Mouse (Mus musculus) Muller cell, postnatal 12 days (primary cell): ENCODE measurements around the gene Slc5a12.
A peak's percentile ranks its signal among the peaks of the same experiment; 100 is the strongest.

Experiments
- DNase-seq: peaks from one replicate; pipeline ENCODE4 v3.0.0-alpha.2; 2015; ENCODE audit errors: inconsistent ontology term

The Slc5a12 gene

GRCm38 (mm10) chr2:110596932-110597331 is at the start of gene Slc5a12:
Gene Slc5a12, plus strand, starts transcription at chr2:110597298.
- no peak for DNase-seq

DNA sequence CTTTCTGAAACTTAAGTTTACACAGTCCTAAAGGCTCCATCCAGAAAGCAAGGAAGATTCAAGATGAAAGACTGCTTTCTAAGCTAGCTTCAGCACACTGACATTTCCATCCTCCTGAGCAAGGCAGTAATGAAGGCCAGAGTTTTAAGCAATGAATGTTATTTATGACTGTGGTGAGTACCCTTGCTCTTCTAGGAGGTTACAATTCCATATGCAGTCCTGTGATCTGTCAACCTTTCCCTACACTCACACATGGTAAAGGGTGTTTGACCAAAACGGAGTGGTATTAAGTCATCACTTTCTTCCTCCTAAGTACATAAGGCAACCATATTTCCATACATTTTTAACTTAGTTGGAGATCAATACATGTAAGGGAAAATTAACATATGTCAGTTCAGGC is 41.0 kb upstream of the Slc5a12 start:
- DNase-seq: no peak

DNA sequence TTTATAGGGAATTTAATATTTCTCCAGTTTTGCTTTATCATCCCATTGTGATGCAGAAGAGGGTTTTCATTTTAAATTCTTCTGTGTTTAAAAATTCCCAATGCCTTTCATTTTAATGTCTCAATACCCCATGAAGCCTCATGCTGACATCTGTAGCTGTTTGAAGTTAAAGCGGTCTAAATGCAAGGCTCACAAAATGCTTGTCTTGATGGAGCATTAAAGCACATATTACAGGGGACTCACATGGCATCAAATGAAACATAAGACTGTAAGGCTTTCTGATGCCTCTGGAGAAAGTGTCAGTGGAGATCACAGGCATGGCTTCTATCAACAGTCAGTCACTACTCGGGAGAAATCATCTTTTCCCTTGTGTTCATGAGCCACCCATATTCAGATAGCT is 34.5 kb upstream of the Slc5a12 start:
- DNase-seq: no peak

DNA sequence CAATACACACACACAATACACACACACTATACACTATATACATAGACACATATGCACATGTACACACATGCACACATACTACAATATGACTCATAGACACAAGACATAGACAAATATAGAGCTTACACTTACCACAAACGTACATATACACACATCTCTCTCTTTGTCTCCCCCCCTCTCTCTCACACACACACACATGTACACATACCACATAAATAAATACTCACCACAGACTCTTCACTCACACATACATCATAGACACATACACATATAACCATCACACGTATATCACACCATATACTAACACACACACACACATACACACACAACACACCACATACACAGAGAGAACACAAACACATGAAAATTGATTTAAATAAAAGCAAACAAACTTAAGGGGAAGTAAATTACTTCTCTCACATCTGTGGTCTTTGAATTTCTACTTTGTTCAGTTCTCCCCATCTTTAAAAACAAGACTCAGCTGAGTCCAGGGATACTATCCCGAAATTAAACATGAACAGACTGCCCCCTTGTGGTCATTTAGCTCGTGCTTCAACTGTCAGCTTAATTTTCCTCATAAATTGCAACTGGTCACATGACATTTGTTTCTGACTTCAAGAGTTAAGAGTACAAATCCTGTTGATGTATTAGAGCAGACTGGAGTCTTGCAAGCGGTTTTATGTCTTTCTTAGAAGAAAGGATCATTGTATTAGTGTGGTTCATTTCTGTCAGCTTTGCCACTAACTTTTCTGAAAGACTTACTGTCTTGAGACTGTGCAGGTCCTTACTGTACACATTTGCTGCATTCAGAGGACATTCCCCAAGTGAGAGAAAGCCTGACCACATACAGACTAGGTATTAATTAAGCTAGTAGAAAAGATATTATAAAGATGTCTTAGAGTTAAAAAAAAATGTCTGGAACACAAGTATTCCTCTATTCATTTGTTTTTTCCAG is 32.1 kb upstream of the Slc5a12 start:
- peak; percentile 72 for DNase-seq

GRCm38 (mm10) chr2:110586692-110587091 is 10.4 kb upstream of the Slc5a12 start:
- no peak for DNase-seq

DNA sequence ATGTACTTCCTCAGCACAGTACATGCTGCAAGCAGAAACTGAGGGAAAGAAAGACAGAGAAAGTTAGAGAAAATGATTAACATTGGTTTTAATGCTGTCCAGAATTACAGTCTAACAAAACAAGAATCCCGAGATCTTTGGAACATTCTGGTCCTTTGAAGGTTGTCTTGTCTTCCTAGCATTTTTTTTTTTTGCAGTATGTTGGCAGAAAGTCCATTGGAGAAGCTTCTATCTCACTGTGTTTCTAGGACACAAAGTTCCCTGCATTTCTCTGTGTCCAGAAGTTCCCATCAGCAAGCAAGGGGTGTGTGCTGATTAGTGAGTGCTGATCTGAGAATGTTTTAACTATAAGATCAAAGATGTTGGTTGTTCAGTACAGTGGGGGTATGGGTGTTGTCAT is 7.1 kb upstream of the Slc5a12 start:
- no peak for DNase-seq

DNA sequence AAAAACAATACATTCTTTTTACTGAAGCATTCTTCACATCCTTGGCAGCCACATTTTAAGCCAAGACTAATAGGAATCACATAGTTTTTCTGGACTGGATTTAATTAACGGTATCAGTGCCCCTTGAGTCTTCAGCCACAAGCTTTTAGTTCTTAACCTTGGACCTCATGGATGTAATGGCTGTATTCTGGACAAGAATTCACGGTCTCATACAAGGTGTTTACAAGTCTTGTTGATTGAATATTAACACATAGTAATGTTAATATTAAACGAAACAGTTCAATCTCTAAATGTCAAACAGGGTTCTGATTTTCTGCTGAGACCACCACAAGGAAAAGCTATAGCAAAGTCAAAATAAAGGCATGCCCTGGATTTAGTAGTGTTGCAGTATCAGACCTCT is 4.8 kb upstream of the Slc5a12 start:
- no peak for DNase-seq

DNA sequence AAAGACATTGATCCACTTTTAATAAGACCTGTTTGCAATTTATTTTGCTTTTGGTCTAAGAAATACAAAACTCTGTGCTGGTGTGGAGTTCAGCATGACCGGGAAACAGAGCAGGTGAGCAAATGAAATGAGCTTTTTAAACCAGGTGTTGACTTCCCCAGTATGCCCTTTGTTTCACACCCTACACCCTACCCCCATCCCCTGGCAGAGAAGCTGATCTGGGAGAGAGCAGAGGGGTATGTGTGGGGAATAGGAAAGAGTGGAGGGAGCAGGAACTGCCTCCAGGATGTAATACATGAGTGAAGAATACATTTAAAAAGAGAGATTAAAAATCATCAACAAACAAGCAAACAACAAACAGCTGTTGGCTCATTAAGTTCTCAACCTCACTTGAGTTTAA is 47.3 kb downstream of the Slc5a12 start:
- DNase-seq: no peak

DNA sequence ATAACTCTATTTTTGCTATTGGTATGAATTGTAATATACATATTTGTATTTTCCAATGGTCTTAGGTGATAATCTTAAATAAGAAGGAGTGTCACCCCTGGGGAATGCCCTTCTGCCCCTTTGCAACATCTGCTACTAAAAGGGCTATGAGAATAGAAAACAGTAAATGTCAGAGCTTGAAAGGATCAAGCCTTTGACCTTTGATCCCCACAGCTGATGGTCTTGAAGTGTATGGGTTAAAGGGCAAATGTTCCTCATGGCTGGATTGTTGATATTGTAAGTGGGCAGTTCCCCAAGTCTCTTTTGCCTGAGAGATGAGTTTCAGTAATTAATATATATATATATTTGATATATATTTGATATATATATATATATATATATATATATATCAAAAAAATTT is 47.7 kb downstream of the Slc5a12 start:
- no peak for DNase-seq

- peak; percentile 5 for DNase-seq
Observed at GRCm38 (mm10) chr2:110663329-110663728, 66.2 kb downstream of the Slc5a12 start.

GRCm38 (mm10) chr2:110671071-110671624 is 74.0 kb downstream of the Slc5a12 start:
- no peak for DNase-seq
